Mouse (Mus musculus) kidney, embryonic 15.5 days (tissue): ENCODE data around the gene Lhfpl1. TPM values are rescaled to one million over a fixed set of nuclear protein-coding genes. Genes with fewer than 3 reads are reported as not detected.
"Not testable (repeated sequence)": the region's sequence is repeated elsewhere in the genome, so short reads cannot be mapped to it uniquely, and the experiment has no call there.

ENCODE experiments used
- ATAC-seq: fragments of 200-750 bp; cut with Nextera tagmentation; replicated peaks from 2 replicates; pipeline ENCODE4 v1.8.0; 2017; ENCODE audit warnings: moderate TSS enrichment; ENCODE audit not compliant: low FRiP score
- H3K27ac ChIP-seq: fragments of 300-500 bp; sonication (generic); 2 replicates; pipeline ENCODE4 v1.5.1; 2015; ENCODE audit warnings: mild to moderate bottlenecking, inconsistent platforms
- H3K27me3 ChIP-seq: fragments of 300-500 bp; sonication (generic); 2 replicates; pipeline ENCODE4 v1.6.1; 2015; ENCODE audit warnings: inconsistent platforms
- H3K36me3 ChIP-seq: fragments of 300-500 bp; sonication (generic); 2 replicates; pipeline ENCODE4 v1.6.1; 2015; ENCODE audit warnings: inconsistent platforms
- H3K4me1 ChIP-seq: fragments of 300-500 bp; sonication (generic); 2 replicates; pipeline ENCODE4 v1.6.1; 2015; ENCODE audit warnings: inconsistent platforms
- H3K4me2 ChIP-seq: fragments of 300-500 bp; sonication (generic); 2 replicates; pipeline ENCODE4 v1.6.1; 2015; ENCODE audit warnings: moderate library complexity, mild to moderate bottlenecking, inconsistent platforms
- H3K4me3 ChIP-seq: fragments of 300-500 bp; sonication (generic); replicated peaks from 2 replicates; pipeline ENCODE4 v1.5.1; 2015; ENCODE audit warnings: mild to moderate bottlenecking, inconsistent platforms
- H3K9ac ChIP-seq: fragments of 300-500 bp; sonication (generic); 2 replicates; pipeline ENCODE4 v1.6.1; 2015; ENCODE audit warnings: mild to moderate bottlenecking, inconsistent platforms
- H3K9me3 ChIP-seq: fragments of 300-500 bp; sonication (generic); replicated peaks from 2 replicates; pipeline ENCODE4 v1.6.1; 2016; ENCODE audit warnings: inconsistent platforms
- WGBS: fragments of 180-500 bp; shearing (Covaris S2); methylation state at CpG from one replicate; pipeline ENCODE4 v1.1.7; 2015; ENCODE audit warnings: mixed read lengths; 5-methylcytosine and 5-hydroxymethylcytosine counted together
- polyA plus RNA-seq: library from polyadenylated mRNA; unstranded; fragments of >200 nt; fragmentation: Nextera tagmentation; extraction: Ambion mirVana; gene quantifications from 2 replicates; pipeline ENCODE4 v1.2.1, GENCODE M21; 2015

Lhfpl1 gene
- 1.2 and 1.5 TPM in 2 replicates for polyA plus RNA-seq

GRCm38 (mm10) chrX:145348377-145349203, at the start of gene Lhfpl1:
Gene Lhfpl1 (minus strand): TSS chrX:145349089.
- 29% methylated on average over 7 of the region's 7 CpGs for WGBS
- no peaks in the 10 kb centered on the region for H3K9me3 ChIP-seq
- H3K27me3 ChIP-seq = peaks cover 5% of the 10 kb centered on the region; the same call in 1 of the 2 replicates
- peaks cover 5% of the 10 kb centered on the region; the same call in 1 of the 2 replicates for H3K4me1 ChIP-seq
- peak within 1 kb of the TSS; percentile 31 for H3K4me2 ChIP-seq
- no peaks in the 10 kb centered on the region for H3K36me3 ChIP-seq
- H3K27ac ChIP-seq = peak within 1 kb of the TSS; percentile 62
- peak; percentile 81 for ATAC-seq
- no peak within 1 kb of the TSS; the same call in 1 of the 2 replicates for H3K4me3 ChIP-seq
- H3K9ac ChIP-seq = no peak within 1 kb of the TSS

- H3K4me1 ChIP-seq = no peaks in the 10 kb centered on the region
- H3K9me3 ChIP-seq = no peaks in the 10 kb centered on the region
- no peak overlapping the region for H3K4me3 ChIP-seq
- no peak for ATAC-seq
- 0 out of 2 replicates have a peak, but pooled peaks cover 7% of the 10 kb centered on the region for H3K27me3 ChIP-seq
- no peak overlapping the region for H3K9ac ChIP-seq
- 82% methylated on average over 5 of the region's 5 CpGs for WGBS
- H3K4me2 ChIP-seq = no peak overlapping the region
- no peaks in the 10 kb centered on the region for H3K36me3 ChIP-seq
- H3K27ac ChIP-seq = no peak overlapping the region
These were observed 22.9 kb upstream of the Lhfpl1 start for GRCm38 (mm10) chrX:145371839-145372238.

- Histone ChIP-seq H3K9ac (no peak overlapping the region), H3K4me2 (no peak overlapping the region), H3K4me1 (no peaks in the 10 kb centered on the region), H3K36me3 (no peaks in the 10 kb centered on the region), H3K27ac (no peak overlapping the region), H3K27me3 (0 out of 2 replicates have a peak, but pooled peaks cover 4% of the 10 kb centered on the region), H3K4me3 (no peak overlapping the region), H3K9me3 (no peaks in the 10 kb centered on the region)
- no peak for ATAC-seq
- 88% methylated on average over 4 of the region's 4 CpGs for WGBS
These were observed 13.6 kb upstream of the Lhfpl1 start for GRCm38 (mm10) chrX:145362527-145362926.

GRCm38 (mm10) chrX:145342402-145342801, 6.5 kb downstream of the Lhfpl1 start:
- H3K4me2 ChIP-seq = no peak overlapping the region
- H3K9me3 ChIP-seq = no peaks in the 10 kb centered on the region
- no peaks in the 10 kb centered on the region for H3K4me1 ChIP-seq
- no peak for ATAC-seq
- no peak overlapping the region for H3K27ac ChIP-seq
- H3K9ac ChIP-seq = no peak overlapping the region
- H3K27me3 ChIP-seq = peaks cover 7% of the 10 kb centered on the region; the same call in 1 of the 2 replicates
- H3K36me3 ChIP-seq = no peaks in the 10 kb centered on the region
- WGBS = 59% methylated on average over 2 of the region's 2 CpGs
- no peak overlapping the region for H3K4me3 ChIP-seq

- peaks cover 6% of the 10 kb centered on the region; the same call in 1 of the 2 replicates for H3K27me3 ChIP-seq
- no peaks in the 10 kb centered on the region for H3K9me3 ChIP-seq
- no peak for ATAC-seq
- H3K4me1 ChIP-seq = no peaks in the 10 kb centered on the region
- 47% methylated on average over 1 of the region's 1 CpGs for WGBS
- H3K4me3 ChIP-seq = no peak overlapping the region
- no peak overlapping the region for H3K4me2 ChIP-seq
- no peaks in the 10 kb centered on the region for H3K36me3 ChIP-seq
- H3K27ac ChIP-seq = no peak overlapping the region
- H3K9ac ChIP-seq = no peak overlapping the region
These were observed 12.7 kb downstream of the Lhfpl1 start for GRCm38 (mm10) chrX:145336141-145336540.

- no peak overlapping the region for H3K9ac ChIP-seq
- no peak for ATAC-seq
- no peaks in the 10 kb centered on the region; the same call in none of the 2 replicates for H3K27me3 ChIP-seq
- no peaks in the 10 kb centered on the region for H3K4me1 ChIP-seq
- no peak overlapping the region for H3K4me3 ChIP-seq
- 70% methylated on average over 1 of the region's 1 CpGs for WGBS
- H3K4me2 ChIP-seq = no peak overlapping the region
- H3K27ac ChIP-seq = no peak overlapping the region
- no peaks in the 10 kb centered on the region for H3K9me3 ChIP-seq
- no peaks in the 10 kb centered on the region for H3K36me3 ChIP-seq
These were observed 40.3 kb downstream of the Lhfpl1 start for GRCm38 (mm10) chrX:145308555-145308954.

GRCm38 (mm10) chrX:145307174-145307573, 41.7 kb downstream of the Lhfpl1 start:
- H3K36me3 ChIP-seq = no peaks in the 10 kb centered on the region
- no peak overlapping the region for H3K9ac ChIP-seq
- no peak overlapping the region for H3K27ac ChIP-seq
- H3K27me3 ChIP-seq = no peaks in the 10 kb centered on the region; the same call in none of the 2 replicates
- no peaks in the 10 kb centered on the region for H3K4me1 ChIP-seq
- H3K4me2 ChIP-seq = no peak overlapping the region
- no peak for ATAC-seq
- no peaks in the 10 kb centered on the region for H3K9me3 ChIP-seq
- 10% methylated on average over 2 of the region's 2 CpGs for WGBS
- H3K4me3 ChIP-seq = no peak overlapping the region

- H3K36me3 ChIP-seq, H3K27me3 ChIP-seq, H3K4me2 ChIP-seq, H3K9ac ChIP-seq, H3K27ac ChIP-seq, H3K4me1 ChIP-seq, H3K9me3 ChIP-seq, H3K4me3 ChIP-seq, ATAC-seq: not testable (repeated sequence)
These were observed 48.7 kb downstream of the Lhfpl1 start for GRCm38 (mm10) chrX:145300232-145300631.

- H3K4me2 ChIP-seq = no peak overlapping the region
- H3K9ac ChIP-seq = no peak overlapping the region
- H3K9me3 ChIP-seq = no peaks in the 10 kb centered on the region
- H3K27me3 ChIP-seq = peaks cover 3% of the 10 kb centered on the region; the same call in 1 of the 2 replicates
- no peaks in the 10 kb centered on the region for H3K36me3 ChIP-seq
- ATAC-seq = no peak
- no peaks in the 10 kb centered on the region for H3K4me1 ChIP-seq
- H3K4me3 ChIP-seq = no peak overlapping the region
- H3K27ac ChIP-seq = no peak overlapping the region
- 83% methylated on average over 3 of the region's 3 CpGs for WGBS
These were observed 76.7 kb downstream of the Lhfpl1 start for GRCm38 (mm10) chrX:145272209-145272608.

- 69% methylated on average over 4 of the region's 4 CpGs for WGBS
- H3K9me3 ChIP-seq = no peaks in the 10 kb centered on the region
- H3K27ac ChIP-seq = no peak overlapping the region
- no peak overlapping the region for H3K4me3 ChIP-seq
- H3K27me3 ChIP-seq = peaks cover 3% of the 10 kb centered on the region; the same call in 1 of the 2 replicates
- no peaks in the 10 kb centered on the region for H3K4me1 ChIP-seq
- H3K4me2 ChIP-seq = no peak overlapping the region
- H3K36me3 ChIP-seq = no peaks in the 10 kb centered on the region
- no peak overlapping the region for H3K9ac ChIP-seq
- ATAC-seq = no peak
These were observed 77.1 kb downstream of the Lhfpl1 start for GRCm38 (mm10) chrX:145271768-145272167.

GRCm38 (mm10) chrX:145261803-145262202, 87.1 kb downstream of the Lhfpl1 start:
- H3K4me3 ChIP-seq = no peak overlapping the region
- H3K27me3 ChIP-seq = peaks cover 4% of the 10 kb centered on the region; the same call in 1 of the 2 replicates
- H3K9me3 ChIP-seq = no peaks in the 10 kb centered on the region
- 36% methylated on average over 5 of the region's 5 CpGs for WGBS
- no peaks in the 10 kb centered on the region for H3K4me1 ChIP-seq
- no peak overlapping the region for H3K4me2 ChIP-seq
- no peak overlapping the region for H3K9ac ChIP-seq
- H3K27ac ChIP-seq = no peak overlapping the region
- ATAC-seq = no peak
- no peaks in the 10 kb centered on the region for H3K36me3 ChIP-seq
